Mouse (Mus musculus): ENCODE results near the gene Egln2.

The Egln2 gene

DNA sequence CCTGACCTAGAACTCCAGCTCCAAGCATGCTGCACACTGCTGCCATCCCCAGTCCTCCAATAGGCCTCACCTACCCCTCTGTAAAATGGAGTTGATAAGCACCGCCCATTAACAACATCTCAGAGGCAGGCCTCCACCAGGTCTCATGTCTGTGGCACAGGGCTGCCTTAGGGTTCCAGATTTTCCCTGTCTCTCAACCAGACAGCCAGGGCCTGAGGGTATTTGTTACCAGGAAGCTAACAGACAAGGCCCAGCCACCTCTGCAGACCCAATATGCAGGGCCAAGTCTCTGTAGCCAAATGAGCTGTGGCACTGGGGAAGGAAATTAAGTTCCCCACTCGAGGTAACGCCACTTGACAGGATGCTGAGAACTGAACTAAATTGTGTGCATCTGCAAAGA, 5.7 kb downstream of the Egln2 start:
- no peaks in the 10 kb centered on the region for H3K9me3 ChIP-seq (ENCODE audit: low read length)
- no peak for TF ChIP-seq CTCF (conservative IDR thresholded peaks at IDR 0.05; ENCODE audit: low read length)
- TF ChIP-seq NANOG (IDR thresholded peaks at IDR 0.05; ENCODE audit: borderline replicate concordance, low read length), result no peak
- no peak for TF ChIP-seq POU5F1 (IDR thresholded peaks at IDR 0.05; ENCODE audit: borderline replicate concordance, low read length)
- peaks cover 89% of the 10 kb centered on the region for H3K4me1 ChIP-seq (replicated peaks; ENCODE audit: low read depth, low read length)
- no peaks in the 10 kb centered on the region for H3K27me3 ChIP-seq (ENCODE audit: insufficient read depth, low read length)
- H3K36me3 ChIP-seq (ENCODE audit: insufficient read depth, low read length), result peaks cover 75% of the 10 kb centered on the region
- peak overlapping the region; percentile 45; the same call in 1 of the 2 replicates for H3K4me3 ChIP-seq (replicated peaks; ENCODE audit: low read length)

DNA sequence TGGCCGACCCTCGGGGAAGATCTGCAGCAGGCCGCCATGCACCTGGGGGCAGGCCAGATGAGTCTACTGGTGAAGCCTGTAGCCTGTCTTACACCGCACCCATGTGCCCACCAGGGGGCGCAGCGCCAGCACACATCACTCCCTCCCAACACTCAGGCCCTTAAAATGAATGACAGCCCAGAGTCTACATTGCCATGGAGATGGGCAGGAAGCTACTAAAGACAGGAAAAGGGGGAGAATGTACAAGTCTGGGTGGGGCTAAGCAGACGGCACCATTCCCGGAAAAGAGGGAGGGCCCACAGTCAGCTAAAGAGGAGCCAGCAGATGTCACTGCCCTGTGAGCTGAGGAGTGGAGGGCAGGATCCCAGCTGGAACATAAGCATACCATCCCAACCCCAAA, 6.7 kb downstream of the Egln2 start:
- TF ChIP-seq POU5F1 (IDR thresholded peaks at IDR 0.05; ENCODE audit: borderline replicate concordance, low read length) (no peak), NANOG (IDR thresholded peaks at IDR 0.05; ENCODE audit: borderline replicate concordance, low read length) (no peak), CTCF (conservative IDR thresholded peaks at IDR 0.05; ENCODE audit: low read length) (peak; percentile 86)
- no peaks in the 10 kb centered on the region for H3K9me3 ChIP-seq (ENCODE audit: low read length)
- peaks cover 89% of the 10 kb centered on the region for H3K4me1 ChIP-seq (replicated peaks; ENCODE audit: low read depth, low read length)
- peak overlapping the region; percentile 45 for H3K4me3 ChIP-seq (replicated peaks; ENCODE audit: low read length)
- no peaks in the 10 kb centered on the region for H3K27me3 ChIP-seq (ENCODE audit: insufficient read depth, low read length)
- peaks cover 71% of the 10 kb centered on the region for H3K36me3 ChIP-seq (ENCODE audit: insufficient read depth, low read length)

DNA sequence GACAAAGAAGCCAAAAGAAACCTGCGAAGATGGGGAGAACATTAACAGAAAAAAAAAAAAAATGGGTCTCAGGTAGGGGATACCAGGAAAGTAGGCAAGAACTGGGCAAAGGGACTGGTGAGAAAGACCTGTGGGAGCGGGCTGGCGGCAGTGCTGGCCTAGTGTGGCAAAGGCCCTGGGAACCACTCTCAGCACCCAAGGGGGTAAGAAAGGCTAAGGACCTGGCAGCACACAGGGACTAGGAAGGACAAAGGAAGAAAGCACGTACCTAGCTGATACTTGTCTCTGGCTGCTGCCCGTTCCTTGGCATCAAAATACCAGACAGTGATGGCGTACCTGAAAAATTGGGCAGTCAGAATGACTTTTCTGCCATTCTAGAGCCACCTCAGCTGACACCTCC, 7.3 kb downstream of the Egln2 start:
- Histone ChIP-seq H3K4me1 (replicated peaks; ENCODE audit: low read depth, low read length) (peaks cover 87% of the 10 kb centered on the region), H3K27me3 (ENCODE audit: insufficient read depth, low read length) (no peaks in the 10 kb centered on the region), H3K4me3 (replicated peaks; ENCODE audit: low read length) (0 out of 2 replicates have a peak overlapping the region, but pooled peaks have one; percentile 26), H3K36me3 (ENCODE audit: insufficient read depth, low read length) (peaks cover 68% of the 10 kb centered on the region), H3K9me3 (ENCODE audit: low read length) (no peaks in the 10 kb centered on the region)
- no peak for TF ChIP-seq CTCF (conservative IDR thresholded peaks at IDR 0.05; ENCODE audit: low read length)

DNA sequence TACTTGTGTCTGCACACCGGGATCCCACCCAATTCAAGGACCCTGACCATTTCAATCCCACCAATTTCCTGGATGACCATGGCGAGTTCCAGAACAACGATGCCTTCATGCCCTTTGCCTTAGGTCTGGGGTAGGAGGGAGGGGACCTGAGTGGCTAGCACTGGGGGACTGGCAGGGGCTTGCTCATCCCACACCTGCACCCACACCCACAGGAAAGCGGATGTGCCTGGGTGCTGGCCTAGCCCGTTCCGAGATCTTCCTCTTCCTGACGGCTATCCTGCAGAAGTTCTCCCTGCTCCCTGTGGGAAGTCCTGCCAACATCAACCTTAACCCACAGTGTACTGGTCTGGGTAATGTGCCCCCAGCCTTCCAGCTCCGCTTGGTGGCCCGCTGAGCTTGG, 8.4 kb downstream of the Egln2 start:
- TF ChIP-seq POU5F1 (IDR thresholded peaks at IDR 0.05; ENCODE audit: borderline replicate concordance, low read length), result no peak
- TF ChIP-seq NANOG (IDR thresholded peaks at IDR 0.05; ENCODE audit: borderline replicate concordance, low read length), result no peak
- no peak for TF ChIP-seq CTCF (conservative IDR thresholded peaks at IDR 0.05; ENCODE audit: low read length)
- Histone ChIP-seq H3K4me3 (replicated peaks; ENCODE audit: low read length) (no peak overlapping the region), H3K4me1 (replicated peaks; ENCODE audit: low read depth, low read length) (peaks cover 79% of the 10 kb centered on the region), H3K9me3 (ENCODE audit: low read length) (peaks cover 10% of the 10 kb centered on the region), H3K27me3 (ENCODE audit: insufficient read depth, low read length) (no peaks in the 10 kb centered on the region), H3K36me3 (ENCODE audit: insufficient read depth, low read length) (peaks cover 57% of the 10 kb centered on the region)

DNA sequence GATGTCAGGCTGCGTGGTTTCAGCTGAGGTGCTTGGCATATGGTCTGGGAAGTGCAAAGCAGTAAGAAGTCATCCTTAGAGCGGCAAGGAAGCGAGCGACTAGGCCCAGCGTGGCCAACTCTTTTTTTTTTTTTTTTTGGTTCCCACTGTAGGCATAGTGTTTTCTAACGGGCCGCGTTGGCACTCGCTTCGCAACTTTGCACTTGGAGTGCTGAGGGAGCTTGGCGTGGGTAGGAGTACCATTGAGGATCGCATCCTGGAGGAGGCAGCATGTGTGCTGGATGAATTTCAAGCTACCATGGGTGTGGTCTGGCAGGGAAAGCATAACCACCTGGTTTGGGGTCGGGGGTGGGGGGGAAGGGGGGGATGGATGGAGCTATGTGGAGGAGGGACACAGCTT, 10.6 kb downstream of the Egln2 start:
- peak overlapping the region; percentile 65 for H3K4me3 ChIP-seq (replicated peaks; ENCODE audit: low read length)
- H3K9me3 ChIP-seq (ENCODE audit: low read length), result peaks cover 11% of the 10 kb centered on the region
- peaks cover 36% of the 10 kb centered on the region for H3K36me3 ChIP-seq (ENCODE audit: insufficient read depth, low read length)
- peaks cover 66% of the 10 kb centered on the region for H3K4me1 ChIP-seq (replicated peaks; ENCODE audit: low read depth, low read length)
- H3K27me3 ChIP-seq (ENCODE audit: insufficient read depth, low read length), result no peaks in the 10 kb centered on the region
- TF ChIP-seq NANOG (IDR thresholded peaks at IDR 0.05; ENCODE audit: borderline replicate concordance, low read length) (no peak), POU5F1 (IDR thresholded peaks at IDR 0.05; ENCODE audit: borderline replicate concordance, low read length) (no peak), CTCF (conservative IDR thresholded peaks at IDR 0.05; ENCODE audit: low read length) (no peak)

DNA sequence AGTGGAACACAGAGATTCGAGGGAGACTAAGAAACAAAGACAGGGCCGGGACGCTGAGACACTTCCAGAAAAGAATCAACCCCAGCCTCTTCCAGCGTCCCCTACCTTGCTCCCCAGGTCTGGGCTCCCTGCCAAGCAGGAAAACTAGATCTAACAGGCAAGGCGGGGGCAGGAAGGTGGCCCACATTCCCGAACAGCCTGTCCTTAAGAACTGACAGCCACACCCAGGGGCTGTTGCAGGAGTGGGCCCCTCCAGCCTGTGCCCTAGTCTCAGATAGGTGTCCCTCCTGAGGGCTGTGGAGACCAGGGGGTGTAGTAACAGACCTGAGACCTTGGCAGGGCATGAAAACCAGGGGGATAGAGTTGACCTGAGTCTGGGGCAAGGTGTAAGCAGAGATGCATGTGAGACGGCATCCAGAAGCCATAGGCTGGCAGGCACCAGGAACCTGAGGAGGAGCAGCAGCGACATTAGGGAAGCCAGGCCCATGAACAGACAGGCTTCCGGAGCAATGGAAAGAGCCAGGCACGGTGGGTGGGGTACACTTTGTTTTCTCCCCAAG, 13.3 kb downstream of the Egln2 start, which contains the start of gene Cyp2t4:
Cyp2t4 (plus strand) TSS at position 510 of the 560 bp plus-strand sequence.
- H3K4me1 ChIP-seq (replicated peaks; ENCODE audit: low read depth, low read length), result peaks cover 40% of the 10 kb centered on the region
- H3K4me3 ChIP-seq (replicated peaks; ENCODE audit: low read length), result no peak within 1 kb of the TSS; the same call in 1 of the 2 replicates
- peaks cover 11% of the 10 kb centered on the region for H3K9me3 ChIP-seq (ENCODE audit: low read length)
- H3K36me3 ChIP-seq (ENCODE audit: insufficient read depth, low read length), result peaks cover 12% of the 10 kb centered on the region
- TF ChIP-seq NANOG (IDR thresholded peaks at IDR 0.05; ENCODE audit: borderline replicate concordance, low read length) (no peak), CTCF (conservative IDR thresholded peaks at IDR 0.05; ENCODE audit: low read length) (no peak), POU5F1 (IDR thresholded peaks at IDR 0.05; ENCODE audit: borderline replicate concordance, low read length) (no peak)
- H3K27me3 ChIP-seq (ENCODE audit: insufficient read depth, low read length), result no peaks in the 10 kb centered on the region

DNA sequence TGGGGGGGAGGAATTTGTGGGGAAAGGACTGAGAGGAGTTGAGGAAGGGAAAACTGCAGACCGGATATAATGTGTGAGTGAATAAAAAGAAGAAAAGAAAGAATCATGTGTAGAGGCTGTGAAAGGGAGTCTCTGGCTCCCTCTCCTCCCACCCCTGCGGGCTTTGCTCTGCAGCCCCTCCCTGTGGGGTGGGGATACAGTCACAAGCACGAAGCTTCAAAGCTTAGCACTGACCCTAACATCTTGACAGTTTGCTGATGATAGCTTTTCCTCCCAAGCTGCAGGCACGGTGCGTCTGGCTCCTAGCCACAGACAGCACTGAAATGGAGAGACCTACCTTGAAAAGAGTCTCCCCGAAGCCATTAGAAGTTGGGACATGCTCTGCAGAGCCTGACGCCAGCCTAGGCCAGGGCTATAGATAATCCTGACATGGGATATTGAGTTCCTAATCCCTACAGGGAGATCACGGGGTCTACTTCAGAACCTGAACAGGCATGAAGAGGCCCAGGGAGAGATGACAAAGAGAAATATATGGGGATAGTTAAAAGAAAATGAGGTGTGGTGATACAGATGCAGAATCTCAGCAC, 30.1 kb downstream of the Egln2 start:
- TF ChIP-seq CTCF (conservative IDR thresholded peaks at IDR 0.05; ENCODE audit: low read length) (no peak), POU5F1 (IDR thresholded peaks at IDR 0.05; ENCODE audit: borderline replicate concordance, low read length) (no peak), NANOG (IDR thresholded peaks at IDR 0.05; ENCODE audit: borderline replicate concordance, low read length) (no peak)
- H3K9me3 ChIP-seq (ENCODE audit: low read length), result peaks cover 17% of the 10 kb centered on the region
- H3K4me3 ChIP-seq (replicated peaks; ENCODE audit: low read length), result no peak overlapping the region
- no peaks in the 10 kb centered on the region for H3K27me3 ChIP-seq (ENCODE audit: insufficient read depth, low read length)
- H3K36me3 ChIP-seq (ENCODE audit: insufficient read depth, low read length), result no peaks in the 10 kb centered on the region
- peaks cover 27% of the 10 kb centered on the region for H3K4me1 ChIP-seq (replicated peaks; ENCODE audit: low read depth, low read length)

DNA sequence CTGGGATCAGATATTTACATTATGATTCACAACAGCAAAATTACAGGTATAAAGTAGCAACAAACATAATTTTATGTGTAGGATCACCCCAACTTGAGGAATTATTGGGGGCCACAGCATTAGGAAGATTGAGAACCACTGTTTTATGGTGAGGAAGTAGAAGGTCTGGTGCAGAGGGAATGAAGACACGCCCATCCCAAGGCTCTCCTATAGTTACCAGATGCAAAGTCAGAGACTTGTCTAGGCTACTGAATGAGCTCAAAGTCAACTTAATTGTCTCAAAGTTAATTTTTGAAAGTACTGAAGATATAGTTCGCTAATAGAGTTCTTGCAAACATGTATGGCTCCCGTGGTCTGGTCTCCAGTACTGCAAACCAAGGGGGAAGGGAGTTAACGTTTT, 32.8 kb downstream of the Egln2 start:
- TF ChIP-seq CTCF (conservative IDR thresholded peaks at IDR 0.05; ENCODE audit: low read length), result no peak
- H3K4me1 ChIP-seq (replicated peaks; ENCODE audit: low read depth, low read length), result peaks cover 39% of the 10 kb centered on the region
- H3K9me3 ChIP-seq (ENCODE audit: low read length), result peaks cover 6% of the 10 kb centered on the region

DNA sequence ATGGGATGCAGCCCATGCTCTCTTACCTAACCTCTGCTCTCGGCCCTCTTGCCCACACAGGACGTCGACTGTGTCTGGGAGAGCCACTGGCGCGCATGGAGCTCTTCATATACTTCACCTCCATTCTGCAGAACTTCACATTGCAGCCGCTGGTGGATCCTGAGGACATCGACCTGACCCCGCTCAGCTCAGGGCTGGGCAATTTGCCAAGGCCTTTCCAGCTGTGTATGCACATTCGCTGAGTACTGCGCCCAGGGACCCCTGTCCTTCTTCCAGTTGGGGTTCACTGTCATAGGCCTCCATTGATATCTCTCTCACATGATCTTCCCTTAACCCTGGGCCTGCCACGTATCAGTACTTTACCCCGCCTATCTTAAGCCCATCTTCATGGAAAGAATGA, 33.4 kb downstream of the Egln2 start:
- H3K27me3 ChIP-seq (ENCODE audit: insufficient read depth, low read length), result no peaks in the 10 kb centered on the region
- peaks cover 6% of the 10 kb centered on the region for H3K9me3 ChIP-seq (ENCODE audit: low read length)
- peaks cover 39% of the 10 kb centered on the region for H3K4me1 ChIP-seq (replicated peaks; ENCODE audit: low read depth, low read length)
- H3K4me3 ChIP-seq (replicated peaks; ENCODE audit: low read length), result peak overlapping the region; percentile 39
- no peaks in the 10 kb centered on the region for H3K36me3 ChIP-seq (ENCODE audit: insufficient read depth, low read length)
- TF ChIP-seq CTCF (conservative IDR thresholded peaks at IDR 0.05; ENCODE audit: low read length), result no peak
- TF ChIP-seq NANOG (IDR thresholded peaks at IDR 0.05; ENCODE audit: borderline replicate concordance, low read length), result no peak

More for the DNA sequence above, 32.8 kb downstream of the Egln2 start:
- H3K36me3 ChIP-seq (ENCODE audit: insufficient read depth, low read length), result no peaks in the 10 kb centered on the region
- no peak overlapping the region for H3K4me3 ChIP-seq (replicated peaks; ENCODE audit: low read length)
- H3K27me3 ChIP-seq (ENCODE audit: insufficient read depth, low read length), result no peaks in the 10 kb centered on the region

Measured in E14TG2a.4 (cell line).